Mouse (Mus musculus) adrenal gland, postnatal 10 days (tissue): ENCODE results near the gene Frs2. TPM values are rescaled to one million over a fixed set of nuclear protein-coding genes. Genes with fewer than 3 reads are reported as not detected.
A peak's percentile ranks its signal among the peaks of the same experiment; 100 is the strongest.

Experiments
- DNase-seq: peaks from one replicate; pipeline ENCODE4 v3.0.0; 2021; ENCODE audit warnings: mixed read lengths
- long read RNA-seq, 2 experiments: library from polyadenylated mRNA; stranded (forward); transcript quantifications; one replicate each; pipeline ENCODE4 v2.0.0; 2021
- total RNA-seq, 2 experiments: library from RNA; stranded (reverse); gene quantifications; 2 replicates each; pipeline ENCODE4 v1.2.3; 2021

Frs2 gene
- total RNA-seq: 10 to 100 TPM; 24.0 to 26.4 TPM
- long read RNA-seq, experiment 1, full-length matches to known transcripts: 1 of 3 reads
- long read RNA-seq, experiment 1, partial matches to known transcripts: 0 of 3 reads
- long read RNA-seq, experiment 1, other reads (novel, unspliced or antisense): 2 of 3 reads
- long read RNA-seq, experiment 2, full-length matches to known transcripts: 2 of 4 reads
- long read RNA-seq, experiment 2, partial matches to known transcripts: 2 of 4 reads
- long read RNA-seq, experiment 2, other reads (novel, unspliced or antisense): 0 of 4 reads

DNA sequence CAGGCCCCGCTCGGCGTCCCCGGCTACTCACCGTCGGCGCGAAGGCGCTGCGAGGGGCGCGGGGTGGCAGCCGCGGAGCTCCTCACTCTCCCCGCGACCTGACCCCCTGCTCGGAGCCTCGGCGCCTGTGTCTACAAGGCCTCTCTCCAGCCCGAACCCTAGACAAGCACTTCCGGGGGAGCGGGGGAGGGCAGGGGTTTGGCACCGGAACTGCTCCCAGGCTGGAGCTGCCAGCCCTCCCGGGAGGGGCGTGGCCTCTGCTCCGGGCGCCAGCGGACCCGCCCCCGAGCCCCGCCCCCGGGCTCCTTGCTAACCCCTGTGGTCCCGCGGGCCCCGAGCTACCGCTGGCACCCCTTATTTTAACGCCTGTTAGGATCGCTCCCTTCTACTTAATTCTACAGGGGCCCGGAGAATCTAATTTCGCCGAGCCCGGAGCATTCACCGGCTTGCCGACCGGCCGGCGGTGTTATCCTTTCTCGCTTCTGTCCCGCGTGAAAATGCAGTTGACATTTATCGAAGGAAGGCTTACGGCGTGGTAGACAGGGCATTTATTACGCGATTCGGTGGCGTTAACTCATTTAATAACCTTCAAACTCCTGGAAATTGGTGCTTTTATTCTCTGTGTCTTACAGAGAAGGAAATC, at the start of gene Frs2:
Frs2 (minus strand) TSS at position 174 of the 643 bp plus-strand sequence.
- peak; percentile 99 for DNase-seq

DNA sequence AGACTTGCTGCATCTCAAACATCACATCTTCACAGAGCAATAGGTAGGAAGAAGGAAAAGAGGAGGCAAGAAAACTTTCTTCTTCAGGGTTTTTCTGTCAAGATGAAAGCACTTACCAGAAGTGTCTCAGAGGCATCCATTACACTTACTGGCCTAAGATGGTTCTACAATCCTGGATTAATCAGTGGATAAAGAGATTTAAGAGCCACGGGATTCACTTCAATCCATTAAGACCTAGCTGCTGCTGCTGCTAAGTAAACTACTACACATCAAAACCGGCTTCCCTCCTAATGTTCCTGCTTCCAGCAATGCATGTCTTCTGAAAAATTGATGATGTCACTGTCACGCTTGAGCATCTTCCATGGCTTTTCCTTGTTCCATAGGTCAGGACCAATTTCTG, 48.4 kb upstream of the Frs2 start:
- DNase-seq: no peak

DNA sequence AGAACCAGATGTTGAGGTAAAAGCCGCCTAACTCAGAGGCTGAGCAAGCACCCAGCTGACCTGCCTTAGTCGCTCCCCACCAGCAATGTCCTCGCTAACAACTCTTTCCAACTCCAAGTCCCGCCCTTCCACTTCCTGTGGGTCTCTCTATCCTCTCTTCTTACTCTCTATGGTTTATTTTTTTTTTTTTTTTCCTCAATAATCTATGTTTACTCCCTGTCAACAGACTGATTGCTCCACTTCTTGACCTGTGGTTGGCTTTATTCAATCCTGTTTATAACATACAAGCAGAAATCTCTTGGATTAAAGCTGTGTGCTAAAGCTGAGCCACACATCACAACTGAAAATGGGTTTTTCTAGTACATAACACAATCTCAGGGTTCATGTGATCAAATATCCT, 47.4 kb upstream of the Frs2 start:
- DNase-seq: no peak

GRCm38 (mm10) chr10:117195005-117195404, 46.7 kb upstream of the Frs2 start:
- no peak for DNase-seq

DNA sequence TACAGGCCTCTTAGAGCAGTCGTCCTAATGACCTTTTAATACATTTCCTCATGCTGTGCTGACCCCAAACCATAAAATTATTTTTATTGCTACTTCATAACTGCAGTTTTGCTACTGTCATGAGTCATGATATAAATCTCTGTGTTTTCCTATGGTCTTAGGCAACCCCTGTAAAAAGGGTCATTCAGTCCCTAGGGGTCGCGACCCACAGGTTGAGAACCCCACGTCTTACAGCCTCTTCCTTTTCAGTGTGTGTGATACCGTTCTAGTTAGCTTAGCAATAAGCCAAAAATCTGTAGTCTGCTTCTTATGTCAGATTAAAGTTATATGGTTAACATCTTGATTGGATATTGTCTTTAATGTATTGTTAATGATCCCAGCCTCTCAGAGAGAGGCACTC, 45.0 kb upstream of the Frs2 start:
- no peak for DNase-seq

GRCm38 (mm10) chr10:117185399-117186089, 37.2 kb upstream of the Frs2 start:
- DNase-seq: no peak

DNA sequence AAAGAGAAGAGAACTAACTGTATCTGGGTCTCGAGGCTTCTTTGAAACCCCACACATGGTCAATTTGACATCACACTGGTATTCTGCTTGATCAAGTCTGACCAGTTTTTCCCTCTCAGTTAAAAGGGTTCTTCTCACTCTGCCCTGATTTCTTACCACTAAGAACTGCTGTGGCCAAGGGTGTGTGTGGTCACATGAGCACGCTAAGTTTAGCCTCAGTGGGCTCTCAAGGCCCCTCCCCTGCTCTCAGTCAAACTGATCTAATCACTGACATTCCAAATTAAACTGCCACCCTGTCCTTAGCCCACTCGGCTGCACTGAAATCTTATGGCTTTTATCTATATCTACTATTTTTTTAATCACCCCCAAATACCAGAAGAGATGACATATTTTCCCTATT, 32.8 kb upstream of the Frs2 start:
- DNase-seq: no peak

GRCm38 (mm10) chr10:117174645-117175044, 26.3 kb upstream of the Frs2 start:
- DNase-seq: no peak

DNA sequence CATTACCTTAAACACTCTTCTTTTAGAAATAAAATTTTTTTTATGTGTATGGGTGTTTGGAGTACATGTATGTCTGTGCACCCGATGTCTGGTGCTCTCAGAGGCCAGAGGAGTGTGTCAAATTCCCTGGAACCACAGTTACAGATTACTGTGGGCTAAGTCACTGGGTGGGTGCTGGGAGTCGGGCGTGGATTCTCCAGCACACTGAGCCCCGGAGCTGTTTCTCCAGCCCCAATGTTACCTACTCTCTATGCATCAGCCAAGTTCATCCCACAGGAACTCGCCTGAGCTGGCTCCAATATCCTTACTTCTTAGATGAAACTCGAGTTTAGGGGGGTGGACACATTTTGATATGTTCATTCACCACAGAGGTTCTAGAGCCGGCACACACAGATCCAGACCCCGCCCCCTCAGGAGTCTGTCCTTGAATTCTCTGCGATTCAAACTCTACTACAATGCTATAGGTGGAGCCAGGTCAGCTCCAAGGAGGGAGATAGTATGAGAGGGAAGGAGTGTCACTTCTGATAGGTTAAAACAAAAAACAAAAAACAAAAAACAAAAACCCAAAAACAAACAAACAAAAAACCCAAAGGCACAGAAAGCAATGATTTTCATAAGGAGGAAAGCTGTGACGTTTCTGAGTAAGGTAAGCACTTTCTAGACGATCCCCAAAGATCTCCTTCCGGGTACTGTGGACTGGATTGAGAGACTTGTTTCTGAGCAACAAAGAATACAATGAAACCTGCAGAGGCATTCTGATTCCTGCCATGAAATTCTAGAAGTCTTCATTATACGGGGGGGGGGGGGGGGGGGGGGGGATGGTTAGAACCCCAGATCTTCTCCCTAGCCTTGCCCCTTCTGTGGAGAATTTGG, 25.5 kb upstream of the Frs2 start:
- no peak for DNase-seq

GRCm38 (mm10) chr10:117173111-117173510, 24.8 kb upstream of the Frs2 start:
- no peak for DNase-seq

- DNase-seq: peak; percentile 16
Observed at GRCm38 (mm10) chr10:117172069-117172468, 23.7 kb upstream of the Frs2 start.

- no peak for DNase-seq
Observed at GRCm38 (mm10) chr10:117166785-117167425, 18.6 kb upstream of the Frs2 start.

- DNase-seq: no peak
Observed at GRCm38 (mm10) chr10:117162662-117163061, 14.3 kb upstream of the Frs2 start.

GRCm38 (mm10) chr10:117160099-117160498, 11.8 kb upstream of the Frs2 start:
- no peak for DNase-seq

DNA sequence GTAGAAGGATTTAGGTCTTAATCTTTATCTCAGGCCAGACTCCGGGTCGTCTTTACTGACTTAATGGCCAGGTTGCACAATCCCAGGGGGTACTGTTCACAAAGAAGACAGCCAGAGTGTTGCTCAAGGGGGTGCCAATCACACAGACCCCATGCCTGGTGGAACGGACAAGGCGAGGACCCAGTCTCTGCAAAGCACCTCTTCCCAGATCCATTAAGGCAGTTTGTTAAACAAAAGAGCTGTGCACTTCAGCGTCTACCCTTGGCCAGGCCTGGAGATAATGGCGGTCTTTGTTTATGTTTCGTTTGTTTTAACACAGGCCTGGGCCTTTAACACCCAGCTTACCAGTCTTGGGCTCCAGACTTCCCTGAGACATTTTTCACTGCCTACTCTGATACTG, 3.9 kb upstream of the Frs2 start:
- DNase-seq: no peak

DNA sequence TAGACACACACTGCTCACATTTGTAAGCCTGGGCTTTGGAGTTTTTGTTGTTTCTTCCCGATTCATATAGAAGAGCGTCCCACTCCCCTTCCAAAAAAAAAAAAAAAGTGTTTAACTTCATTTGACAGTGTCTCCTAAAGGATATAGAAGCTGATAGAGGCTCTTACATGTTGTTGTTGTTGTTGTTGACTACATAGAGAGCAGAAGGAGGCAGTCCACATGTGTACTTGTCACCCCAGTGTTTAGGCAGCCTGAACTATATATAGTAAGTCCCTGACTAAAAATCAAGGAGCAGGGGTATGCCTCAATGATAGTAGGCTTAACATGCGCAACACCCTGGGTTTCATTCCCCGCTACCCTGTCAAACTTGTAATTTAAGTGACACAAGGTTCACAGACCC, 3.3 kb upstream of the Frs2 start:
- DNase-seq: no peak

DNA sequence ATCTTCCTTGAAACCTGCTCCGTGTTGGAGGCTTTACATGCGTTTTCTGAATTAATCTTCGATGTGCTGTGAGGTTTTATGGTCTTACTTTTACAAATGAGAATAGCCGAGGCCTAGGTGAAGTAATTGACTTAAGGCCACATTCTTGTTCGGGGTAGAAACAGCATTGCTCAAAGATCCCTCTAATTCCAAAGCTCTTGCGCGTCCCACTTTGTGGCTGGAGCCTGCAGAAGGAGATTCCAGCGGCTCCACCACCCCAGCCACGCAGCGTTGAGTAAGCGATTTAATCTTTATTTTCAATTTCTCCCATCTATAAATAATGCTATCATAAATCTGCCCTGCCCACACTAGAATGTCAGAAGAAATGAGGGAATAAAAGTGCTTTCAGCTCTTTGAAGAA, 2.9 kb upstream of the Frs2 start:
- DNase-seq: no peak

DNA sequence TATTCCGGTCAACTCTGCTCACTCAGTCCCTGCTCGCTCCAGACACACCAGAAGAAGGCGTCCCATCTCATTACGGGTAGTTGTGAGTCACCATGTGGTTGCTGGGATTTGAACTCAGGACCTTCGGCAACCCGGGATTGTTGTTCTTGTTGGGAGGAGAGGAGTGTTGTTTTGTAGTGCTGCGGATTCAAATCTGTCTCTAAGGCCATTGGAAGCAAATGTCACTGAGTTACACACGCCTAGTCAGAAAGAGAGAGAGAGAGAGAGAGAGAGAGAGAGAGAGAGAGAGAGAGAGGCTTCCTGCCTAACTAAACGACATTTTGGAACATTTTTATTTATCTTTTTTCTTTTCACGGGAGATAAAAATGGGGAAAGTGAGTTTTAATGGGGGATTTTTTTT, 2.4 kb upstream of the Frs2 start:
- no peak for DNase-seq

GRCm38 (mm10) chr10:117149942-117150617, 1.7 kb upstream of the Frs2 start:
- peak; percentile 41 for DNase-seq

GRCm38 (mm10) chr10:117149241-117149640, 907 bp upstream of the Frs2 start:
- no peak for DNase-seq
